Mouse (Mus musculus) WW6 (cell line): Measurements from ENCODE around the gene Trove2.

Experiments
- DNase-seq: peaks from one replicate; pipeline ENCODE4 v3.0.0-alpha.2; 2013; ENCODE audit warnings: low read depth, low spot score

Trove2 gene

DNA sequence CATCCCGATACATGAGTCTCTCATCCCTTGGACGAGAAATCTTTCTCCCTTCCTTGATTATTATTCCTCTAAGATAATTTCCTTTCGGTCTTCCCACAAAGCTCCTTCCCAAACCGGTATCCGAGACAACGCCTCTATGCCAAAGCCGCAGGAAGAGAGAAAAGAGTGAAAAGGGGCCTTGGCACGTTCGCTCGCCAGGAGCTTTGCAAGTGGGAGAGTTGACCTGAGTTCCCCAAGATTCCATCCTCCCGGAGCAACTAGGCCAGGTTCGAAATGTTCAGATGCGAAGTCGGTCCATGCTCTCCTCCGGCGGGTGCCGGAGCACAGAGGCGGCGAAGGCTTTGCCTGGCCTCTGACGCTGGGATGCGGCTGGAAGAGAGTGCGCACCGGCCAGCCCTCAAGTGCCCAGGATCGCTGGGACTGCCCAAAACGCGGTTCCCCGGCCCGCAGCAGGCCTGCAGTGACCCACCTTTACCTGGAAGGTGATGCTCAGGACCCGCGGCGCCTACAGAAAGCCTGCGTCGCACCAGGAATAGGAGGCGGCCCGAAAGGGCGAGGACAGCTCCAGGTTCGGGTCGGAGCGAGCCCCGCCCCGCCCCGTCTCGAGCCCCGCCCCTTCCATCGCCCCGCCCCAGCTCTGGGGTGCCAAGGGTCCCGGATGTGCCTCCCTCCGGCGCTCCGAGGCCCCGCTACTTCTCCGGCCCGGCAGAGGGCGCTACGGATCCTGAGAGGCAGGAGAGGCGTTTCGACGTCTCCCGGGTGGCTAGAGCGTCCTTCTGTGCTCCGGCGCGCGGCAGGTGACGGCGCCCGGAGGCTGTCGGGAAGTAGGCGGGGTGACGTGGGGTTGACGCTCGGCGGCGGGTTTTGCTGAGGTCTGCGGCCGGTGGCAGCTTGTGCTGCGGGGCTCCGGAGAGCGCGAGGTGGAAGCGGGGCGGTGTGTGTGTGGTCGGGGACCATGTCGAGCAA lies at the start of gene Trove2, which contains the start of gene Uchl5:
Trove2 (minus strand) TSS at position 623 of the 966 bp plus-strand sequence.
Uchl5 (plus strand) TSS at position 827 of the 966 bp plus-strand sequence.
- DNase-seq: peak; percentile 94

DNA sequence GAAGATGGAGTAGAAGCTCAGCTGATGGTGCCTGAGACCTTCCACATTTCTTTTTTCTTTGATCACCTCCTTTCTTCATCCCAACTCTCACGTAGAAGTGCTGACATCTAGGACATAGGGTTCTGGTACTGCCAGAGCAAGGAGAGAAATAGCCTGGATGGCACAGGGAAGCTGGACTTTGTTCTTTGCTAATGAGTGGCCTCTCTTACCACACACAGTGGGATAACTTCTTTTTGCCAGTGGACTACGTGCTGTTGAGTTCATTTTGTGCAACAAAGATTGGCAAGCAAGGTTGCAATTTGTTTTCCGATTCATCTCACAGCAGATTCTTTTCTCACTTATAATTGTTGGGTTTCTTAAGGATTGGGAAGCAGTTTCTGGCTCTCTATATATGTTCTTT lies 45.8 kb upstream of the Trove2 start:
- DNase-seq: no peak

DNA sequence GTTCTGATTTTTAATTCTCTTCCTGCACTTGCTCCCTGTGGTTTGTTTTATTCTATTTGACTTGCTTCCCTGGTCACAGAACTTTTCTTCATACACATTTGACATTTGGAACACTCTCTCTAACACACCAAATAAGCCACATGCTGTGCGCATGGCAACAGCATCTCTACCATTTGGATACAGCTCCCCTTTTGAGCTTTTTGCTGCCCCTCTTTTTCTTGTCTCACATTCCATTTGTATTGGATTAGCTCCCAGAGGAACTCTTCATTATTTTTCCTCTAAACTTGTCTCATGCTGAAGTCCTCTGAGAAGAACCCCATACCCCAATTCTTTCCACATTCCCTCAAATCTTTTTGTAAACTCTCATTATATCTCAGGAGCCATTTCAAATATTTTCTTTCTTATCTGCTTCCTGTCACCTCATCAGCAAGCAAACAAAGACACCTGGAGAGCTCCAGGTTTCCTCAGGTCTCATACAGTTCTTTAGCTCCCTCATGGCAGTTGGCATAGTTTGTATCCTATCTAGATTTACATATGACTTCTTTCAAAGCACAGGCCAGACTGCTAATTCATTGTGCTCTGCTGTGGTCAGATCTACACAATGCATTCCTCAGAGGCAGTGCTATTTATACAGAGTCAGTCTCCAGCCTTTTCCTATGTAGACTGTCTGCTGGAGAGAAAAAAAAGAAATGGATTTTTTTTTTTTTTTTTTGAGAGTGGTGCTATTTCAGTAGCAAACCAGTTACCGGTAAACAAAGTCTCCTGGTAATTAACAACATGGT lies 43.4 kb upstream of the Trove2 start:
- DNase-seq: no peak

DNA sequence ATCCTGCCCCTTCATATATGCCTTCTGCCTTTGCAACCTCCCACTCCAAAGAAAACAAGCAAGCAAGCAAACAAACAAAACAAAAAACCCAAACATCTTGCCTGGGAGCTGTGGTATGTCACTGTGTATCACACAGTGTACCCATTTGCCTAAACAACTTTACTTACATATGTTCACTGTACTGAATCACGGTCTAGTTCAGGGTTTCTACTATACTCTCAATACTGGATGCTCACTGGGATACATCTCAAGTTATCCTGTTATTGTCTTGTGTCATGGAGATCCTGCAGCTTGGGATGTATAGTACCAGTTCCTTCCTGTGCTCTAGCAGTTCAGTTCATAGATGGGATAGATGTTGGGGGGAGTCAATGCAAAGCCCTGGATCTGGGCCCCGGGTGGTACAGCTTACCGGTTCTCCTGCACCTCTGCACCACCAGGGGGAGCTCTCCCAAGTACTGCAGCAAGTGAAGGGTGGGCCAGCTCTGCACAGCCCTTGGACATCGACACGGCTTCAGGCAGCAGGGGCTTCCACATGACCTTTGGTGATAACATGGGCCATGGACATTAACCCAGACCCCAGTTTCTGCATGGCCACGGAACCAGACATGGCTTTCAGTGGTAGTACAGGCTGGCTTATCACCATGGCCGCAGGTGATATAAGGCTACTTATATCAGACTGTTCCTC lies 37.0 kb upstream of the Trove2 start:
- DNase-seq: peak; percentile 39

DNA sequence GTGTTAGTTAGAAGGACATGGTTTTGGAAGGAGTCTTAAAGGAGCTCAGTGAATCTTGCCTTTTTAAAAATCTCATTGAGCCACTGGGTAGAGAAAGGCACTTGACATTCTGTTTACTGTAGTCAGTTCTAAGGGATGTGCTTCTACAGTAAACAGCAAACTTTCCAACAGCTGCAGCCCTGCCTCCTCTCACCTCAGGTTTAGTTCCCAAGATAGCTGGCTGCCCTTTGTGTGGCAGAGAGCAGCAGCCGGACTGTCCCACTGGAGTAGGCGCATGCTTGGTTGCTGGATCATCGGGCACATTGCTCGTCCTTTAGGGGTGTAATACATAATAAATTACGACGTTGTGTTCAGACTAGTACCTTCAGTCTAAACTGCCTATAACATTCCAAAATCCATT lies 32.2 kb upstream of the Trove2 start:
- no peak for DNase-seq

DNA sequence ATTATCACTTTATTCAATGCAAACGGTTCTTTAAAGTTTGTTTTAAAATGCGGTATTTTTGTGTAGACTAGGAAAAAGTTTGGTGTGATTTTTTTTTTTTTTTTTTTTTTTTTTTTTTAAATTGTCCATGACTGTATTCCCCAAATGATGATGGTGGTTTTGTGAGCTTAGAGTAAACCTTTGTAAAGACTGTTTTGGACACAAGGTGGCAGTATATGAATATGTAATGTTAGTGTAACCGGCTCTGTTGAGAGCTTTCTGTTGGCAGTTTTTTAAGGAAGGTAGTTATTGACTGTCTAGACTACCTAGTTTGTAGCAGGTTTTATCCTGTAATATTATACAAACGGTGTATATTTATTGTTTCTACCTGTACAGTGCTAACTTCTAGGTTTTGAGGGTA lies 26.7 kb upstream of the Trove2 start:
- peak; percentile 38 for DNase-seq

DNA sequence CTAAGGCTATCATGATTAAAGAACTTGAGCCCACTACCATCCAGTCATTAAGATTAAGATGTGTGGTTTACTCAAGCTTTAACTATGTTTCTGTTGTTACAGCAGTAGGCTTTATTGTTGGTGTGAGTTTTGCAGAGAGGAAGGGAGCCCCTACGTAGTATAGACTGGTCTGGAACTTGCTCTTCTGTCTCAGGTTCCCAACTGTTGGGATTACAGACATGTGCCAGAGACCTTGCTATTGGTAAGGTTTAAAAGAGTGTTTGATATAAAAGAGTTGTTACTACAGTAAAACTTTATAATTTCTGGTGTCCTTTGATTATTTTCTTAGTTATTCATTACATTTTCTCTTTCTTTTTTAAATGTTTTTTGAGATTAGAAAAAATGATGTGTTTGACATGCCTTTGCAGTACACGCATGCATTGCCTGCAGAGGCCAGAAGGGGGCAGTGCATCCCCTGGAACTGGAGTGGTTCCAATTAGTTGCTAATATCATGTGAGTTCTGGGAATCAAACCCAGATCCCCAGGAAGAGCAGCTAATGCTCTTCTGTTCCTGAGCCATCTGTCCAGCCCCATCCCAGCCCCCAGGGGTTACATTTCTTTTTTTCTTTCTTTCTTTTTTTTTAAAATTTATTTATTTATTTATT lies 11.8 kb upstream of the Trove2 start:
- DNase-seq: no peak

DNA sequence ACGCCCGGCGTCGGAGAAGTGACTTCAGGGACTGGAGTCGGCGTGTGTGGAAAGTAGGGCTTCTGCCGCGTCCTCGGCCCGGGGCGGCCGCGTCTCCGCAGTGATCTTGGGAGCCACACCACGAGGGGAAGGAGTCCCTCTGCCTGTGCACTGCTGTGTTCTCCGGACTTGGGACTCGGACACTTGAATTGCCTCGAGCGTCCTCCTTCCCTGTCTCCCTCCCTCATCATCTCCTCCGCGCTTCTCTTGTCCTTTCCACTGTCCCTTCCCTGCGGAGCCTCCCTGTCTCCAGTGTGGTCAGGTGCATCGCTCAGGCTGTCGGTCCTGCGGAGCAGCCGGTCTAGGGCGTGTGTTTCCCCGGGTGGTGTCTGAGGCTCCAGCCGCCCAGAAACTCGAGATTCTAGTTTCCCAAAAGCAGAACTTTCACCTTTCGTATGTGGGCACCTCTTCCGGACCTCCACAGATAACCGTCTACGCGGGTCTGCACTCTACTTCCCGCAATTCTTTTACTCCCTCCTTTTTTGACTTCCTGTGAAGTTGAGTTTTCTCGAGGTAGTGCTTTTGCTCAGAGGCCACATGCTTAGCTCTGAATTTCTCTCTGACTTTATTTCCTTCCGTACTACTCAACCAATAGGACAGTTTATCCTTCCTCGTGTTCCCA lies 820 bp upstream of the Trove2 start:
- DNase-seq: peak; percentile 22

DNA sequence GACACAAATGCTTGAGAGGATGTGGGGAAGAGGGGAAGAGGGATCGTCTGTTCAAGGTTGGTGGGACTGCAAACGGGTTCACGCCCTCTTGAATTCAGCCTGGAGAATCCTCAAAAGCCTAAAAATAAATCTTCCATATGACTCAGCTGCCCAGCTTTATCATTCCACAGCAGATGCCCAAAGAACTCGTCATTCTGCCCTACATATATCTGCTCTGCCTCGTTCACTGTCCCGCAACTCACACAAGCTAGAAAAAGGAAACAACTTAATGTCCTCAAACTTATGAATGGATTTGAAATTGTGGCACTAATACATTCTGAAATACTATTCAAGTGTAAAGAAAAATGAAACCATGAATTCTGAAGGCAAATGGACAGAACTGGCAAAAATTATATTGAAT lies 3.0 kb downstream of the Trove2 start:
- DNase-seq: no peak

DNA sequence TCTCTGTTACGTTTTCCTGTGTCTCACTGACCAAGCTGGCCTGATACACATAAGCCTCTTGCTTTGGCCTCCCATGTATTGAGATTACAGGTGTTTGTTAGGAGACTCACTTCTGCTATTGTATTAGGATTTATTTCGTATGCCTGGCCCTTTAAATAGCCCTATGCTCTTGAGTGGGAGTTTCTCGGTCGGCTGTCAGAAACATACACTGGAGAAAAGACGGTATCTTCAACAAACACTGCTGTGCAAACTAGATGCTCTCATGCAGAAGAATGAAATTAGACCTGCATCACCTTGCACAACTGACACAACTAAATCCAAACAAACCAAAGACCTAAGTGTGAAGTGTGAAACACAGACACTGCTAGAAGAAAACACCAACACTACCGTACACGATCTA lies 3.8 kb downstream of the Trove2 start:
- DNase-seq: no peak

DNA sequence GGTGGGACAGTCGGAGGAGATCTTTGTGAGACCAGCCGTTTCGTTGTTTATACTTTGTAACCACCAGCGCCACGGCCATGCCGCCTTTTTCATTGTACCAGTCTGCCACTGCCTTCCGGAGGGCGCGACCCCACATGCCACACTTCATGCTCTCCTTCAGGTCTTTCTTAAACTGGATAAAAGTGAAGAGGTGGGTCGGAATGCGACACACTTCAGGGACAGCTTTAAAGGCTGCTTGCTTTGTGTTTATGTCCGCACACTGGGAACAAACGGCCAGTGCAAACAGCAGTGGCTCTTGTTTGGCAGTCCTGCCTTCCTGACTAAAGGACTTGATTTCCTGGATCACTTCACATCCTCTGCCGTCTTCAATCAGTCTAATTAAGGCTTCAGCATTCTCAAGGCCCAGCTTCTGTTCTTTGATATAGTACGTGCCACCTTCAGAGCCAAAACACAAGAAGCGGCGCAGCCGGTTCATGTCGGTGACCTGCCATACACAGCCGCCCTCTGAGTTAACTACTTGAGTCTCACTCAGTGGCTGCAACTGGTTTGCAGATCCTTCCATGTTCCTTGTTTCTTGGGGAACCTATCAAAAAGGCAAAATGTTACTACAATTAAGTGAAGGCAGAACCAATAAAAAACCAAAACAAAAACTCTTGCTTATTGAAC lies 6.3 kb downstream of the Trove2 start:
- no peak for DNase-seq

DNA sequence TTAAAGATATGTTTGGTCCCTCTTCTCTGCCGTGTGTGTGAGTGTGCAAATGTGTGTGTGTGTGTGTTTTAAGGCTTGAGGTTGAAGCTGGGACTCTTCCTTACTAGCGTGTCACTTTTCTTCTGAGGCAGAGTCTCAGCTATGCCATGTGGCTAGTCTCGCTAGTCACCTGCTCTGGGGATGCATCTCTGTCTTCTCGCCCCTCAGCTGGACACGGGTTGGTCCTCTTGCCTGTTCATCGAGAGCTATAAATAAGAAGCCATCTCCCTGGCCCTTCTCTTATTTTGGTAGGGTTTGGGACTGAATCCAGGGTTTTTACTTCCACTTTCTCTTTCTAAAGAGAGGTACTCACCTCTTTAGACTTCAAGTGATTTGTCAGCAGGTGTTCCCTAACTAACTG lies 10.6 kb downstream of the Trove2 start:
- no peak for DNase-seq

DNA sequence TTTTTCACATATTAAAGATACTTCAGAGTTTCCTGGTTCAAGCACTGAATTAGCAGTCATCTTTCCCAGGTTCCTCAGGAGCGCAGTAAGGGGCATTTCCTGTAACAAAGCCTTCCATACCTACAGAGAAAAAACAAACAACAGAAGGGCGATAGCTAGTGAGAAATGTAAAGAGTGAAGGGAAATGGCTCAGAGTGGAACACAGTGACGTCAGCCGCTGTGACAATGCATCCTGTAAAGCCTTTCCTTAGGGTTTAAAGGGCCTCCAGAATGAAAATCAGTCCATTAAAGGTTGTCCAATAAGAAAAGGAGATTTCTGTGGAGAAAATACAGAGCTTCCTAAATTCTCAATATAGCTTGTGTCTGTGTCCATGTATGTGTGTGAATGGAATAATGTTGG lies 11.1 kb downstream of the Trove2 start:
- no peak for DNase-seq

DNA sequence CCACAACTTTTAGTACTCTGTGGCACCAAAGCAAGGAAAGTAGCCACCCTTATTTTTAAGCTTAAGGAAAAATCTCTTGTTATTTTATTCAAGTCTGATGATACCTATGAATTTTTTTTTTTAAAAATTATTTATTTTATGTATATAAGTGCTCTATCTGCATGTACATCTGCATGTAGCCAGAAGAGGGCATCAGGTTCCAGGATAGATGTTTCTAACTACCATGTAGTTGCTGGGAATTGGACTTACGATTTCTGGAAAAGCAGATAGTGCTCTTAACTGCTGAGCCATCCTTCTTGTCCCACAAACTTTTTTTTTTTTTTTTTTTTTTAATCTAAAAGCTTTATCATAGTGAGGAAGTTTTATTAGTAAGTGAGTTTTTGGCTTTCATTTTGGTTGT lies 12.4 kb downstream of the Trove2 start:
- DNase-seq: no peak

DNA sequence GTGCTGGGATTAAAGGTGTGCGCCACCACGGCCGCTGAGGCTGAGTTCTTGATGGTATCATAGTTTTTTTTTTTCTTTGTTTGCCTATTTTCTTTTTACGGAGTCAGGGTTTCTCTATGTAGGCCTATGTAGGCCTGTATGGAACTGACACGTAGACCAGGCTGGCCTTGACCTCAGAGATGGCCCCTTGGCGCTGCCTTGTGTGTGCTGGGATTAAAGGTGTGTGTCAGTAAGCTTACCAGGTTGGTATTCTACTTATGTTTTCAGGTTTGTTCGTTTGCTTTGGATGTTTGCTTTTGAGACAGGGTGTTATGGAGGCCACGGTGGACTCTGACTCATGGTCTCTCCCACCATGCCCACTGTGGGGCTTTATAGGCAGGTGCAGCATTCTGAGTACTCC lies 14.7 kb downstream of the Trove2 start:
- no peak for DNase-seq

DNA sequence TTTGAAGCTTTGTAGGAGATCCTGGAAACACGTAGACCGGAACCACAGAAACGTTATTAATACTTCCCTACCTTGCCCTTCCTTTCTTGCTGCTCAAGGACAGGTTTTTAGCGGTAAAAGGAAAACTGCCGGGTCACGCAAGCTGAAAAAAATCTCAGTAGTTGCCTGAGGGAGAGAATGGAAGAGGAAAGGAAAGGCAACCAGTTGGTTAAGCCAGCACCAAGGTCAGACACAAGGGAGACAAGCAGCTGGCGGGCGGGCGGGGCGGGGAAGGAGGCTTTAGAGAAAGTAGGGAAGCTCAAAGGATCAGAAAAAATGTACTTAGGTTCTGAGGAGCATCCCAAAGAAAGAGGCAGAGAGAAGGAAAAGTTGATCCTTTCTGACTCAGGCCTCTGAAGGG lies 31.0 kb downstream of the Trove2 start:
- DNase-seq: no peak

DNA sequence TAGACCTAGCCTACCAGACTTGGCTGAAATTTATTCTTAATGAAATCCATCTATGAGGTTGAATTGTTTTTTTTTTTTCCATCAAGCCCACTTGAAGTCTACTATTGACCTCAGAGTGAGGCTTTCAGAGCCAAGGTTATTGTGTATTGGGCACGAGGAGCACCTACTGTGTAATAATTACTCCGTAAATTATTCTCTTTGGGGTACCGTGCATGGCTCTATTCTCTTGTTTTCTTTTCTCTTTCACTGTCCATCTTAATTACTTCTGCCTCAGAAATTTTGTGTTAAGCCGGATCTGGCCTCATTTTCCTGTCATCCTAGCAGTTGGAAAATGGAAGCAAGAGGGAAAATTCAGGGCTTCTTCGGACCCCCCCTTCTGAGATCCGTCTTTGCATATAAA lies 34.7 kb downstream of the Trove2 start:
- no peak for DNase-seq

DNA sequence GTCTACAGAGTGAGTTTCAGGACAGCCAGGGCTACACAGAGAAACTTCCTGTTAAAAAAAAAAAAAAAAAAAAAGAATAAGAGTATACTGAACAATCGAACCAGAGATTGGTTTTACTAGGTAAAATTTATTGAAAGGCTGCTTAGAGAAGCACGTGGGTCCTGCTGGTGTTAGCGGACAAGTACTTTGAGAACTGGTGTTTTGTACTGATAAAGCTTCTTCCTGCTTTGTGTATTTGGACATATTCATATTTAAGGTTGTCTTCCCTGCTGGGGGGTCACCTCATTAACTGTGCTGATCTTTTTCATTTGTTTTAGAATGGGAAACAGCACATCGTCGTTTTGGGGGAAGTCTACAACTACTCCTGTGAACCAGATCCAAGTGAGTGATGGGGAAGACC lies 35.5 kb downstream of the Trove2 start:
- no peak for DNase-seq

DNA sequence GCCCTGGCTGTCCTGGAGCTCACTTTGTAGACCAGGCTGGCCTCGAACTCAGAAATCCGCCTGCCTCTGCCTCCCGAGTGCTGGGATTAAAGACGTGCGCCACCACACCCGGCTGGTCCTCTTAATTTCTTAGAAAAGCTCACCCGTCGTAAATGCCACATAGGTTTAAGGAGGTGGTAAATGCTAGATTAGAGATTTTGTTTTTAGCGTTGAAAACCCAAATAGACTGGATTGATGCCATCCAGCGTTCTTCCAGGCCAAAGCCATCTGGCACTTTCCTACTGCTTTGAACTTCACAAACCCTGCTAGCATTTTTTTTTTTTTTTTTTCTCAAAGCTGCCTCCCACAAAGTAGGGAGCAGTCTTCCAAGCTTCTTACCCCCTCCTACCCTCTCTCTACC lies 36.3 kb downstream of the Trove2 start:
- DNase-seq: no peak
